Mouse (Mus musculus) midbrain, embryonic 14.5 days (tissue): Measurements from ENCODE around the gene Abtb2. TPM values are rescaled to one million over a fixed set of nuclear protein-coding genes. Genes with fewer than 3 reads are reported as not detected.

Source experiments
- ATAC-seq: fragments of 200-750 bp; cut with Nextera tagmentation; 2 replicates; pipeline ENCODE4 v1.8.0; 2017; ENCODE audit warnings: moderate number of reproducible peaks, moderate library complexity; ENCODE audit not compliant: low FRiP score, low TSS enrichment
- DNase-seq: peaks from one replicate; pipeline ENCODE4 v3.0.0-alpha.2; 2015
- H3K27ac ChIP-seq: fragments of 300-500 bp; sonication (generic); replicated peaks from 2 replicates; pipeline ENCODE4 v1.5.1; 2014; ENCODE audit warnings: mild to moderate bottlenecking, low read depth, low read length, moderate library complexity
- H3K27me3 ChIP-seq: fragments of 300-500 bp; sonication (generic); 2 replicates; pipeline ENCODE4 v1.6.1; 2014; ENCODE audit warnings: low read length, control low read depth, mixed read lengths; ENCODE audit not compliant: control insufficient read depth, insufficient read depth
- H3K36me3 ChIP-seq: fragments of 300-500 bp; sonication (generic); 2 replicates; pipeline ENCODE4 v1.6.1; 2014; ENCODE audit warnings: low read length, control low read depth; ENCODE audit not compliant: control insufficient read depth, insufficient read depth
- H3K4me1 ChIP-seq: fragments of 300-500 bp; sonication (generic); 2 replicates; pipeline ENCODE4 v1.6.1; 2014; ENCODE audit warnings: mild to moderate bottlenecking, antibody characterized with exemption, low read length, control low read depth; ENCODE audit not compliant: control insufficient read depth, insufficient read depth
- H3K4me2 ChIP-seq: fragments of 300-500 bp; sonication (generic); 2 replicates; pipeline ENCODE4 v1.6.1; 2014; ENCODE audit warnings: mild to moderate bottlenecking, low read length, moderate library complexity
- H3K4me3 ChIP-seq: fragments of 300-500 bp; sonication (generic); replicated peaks from 2 replicates; pipeline ENCODE4 v1.5.1; 2014; ENCODE audit warnings: low read depth, low read length
- H3K9ac ChIP-seq: fragments of 300-500 bp; sonication (generic); replicated peaks from 2 replicates; pipeline ENCODE4 v1.6.1; 2014; ENCODE audit warnings: mild to moderate bottlenecking, low read length, moderate library complexity
- H3K9me3 ChIP-seq: fragments of 300-500 bp; sonication (generic); 2 replicates; pipeline ENCODE4 v1.6.1; 2016; ENCODE audit warnings: low read length, control low read depth, mixed read lengths; ENCODE audit not compliant: control insufficient read depth
- WGBS: fragments of 180-500 bp; shearing (Covaris S2); extraction: QIAGEN DNeasy Blood & Tissue Kit; methylation state at CpG from one replicate; pipeline ENCODE4 v1.1.7; 2014; 5-methylcytosine and 5-hydroxymethylcytosine counted together
- polyA plus RNA-seq: library from polyadenylated mRNA; unstranded; fragments of >200 nt; fragmentation: Nextera tagmentation; extraction: Ambion mirVana; gene quantifications from 2 replicates; pipeline ENCODE4 v1.2.1, GENCODE M21; 2014

The Abtb2 gene
- polyA plus RNA-seq, 1 experiment from 2014 or later: 10.2 TPM

- Histone ChIP-seq H3K4me2 (no peak overlapping the region), H3K36me3 (no peaks in the 10 kb centered on the region), H3K27me3 (no peaks in the 10 kb centered on the region), H3K4me1 (peaks cover 10% of the 10 kb centered on the region), H3K9ac (no peak overlapping the region), H3K27ac (0 out of 2 replicates have a peak overlapping the region, but pooled peaks have one; percentile 4), H3K4me3 (no peak overlapping the region), H3K9me3 (no peaks in the 10 kb centered on the region)
- ATAC-seq (no peak), DNase-seq (no peak)
- 89% methylated on average over 1 of the region's 1 CpGs for WGBS
Measured at GRCm38 (mm10) chr2:103601126-103601525, 35.0 kb downstream of the Abtb2 start.

GRCm38 (mm10) chr2:103601531-103601930, 35.4 kb downstream of the Abtb2 start:
- H3K9ac ChIP-seq: no peak overlapping the region
- DNase-seq: no peak
- no peak for ATAC-seq
- H3K9me3 ChIP-seq: no peaks in the 10 kb centered on the region
- no peak overlapping the region for H3K4me3 ChIP-seq
- peaks cover 10% of the 10 kb centered on the region for H3K4me1 ChIP-seq
- no peaks in the 10 kb centered on the region for H3K27me3 ChIP-seq
- no peak overlapping the region for H3K27ac ChIP-seq
- H3K36me3 ChIP-seq: no peaks in the 10 kb centered on the region
- WGBS: 90% methylated on average over 1 of the region's 1 CpGs
- no peak overlapping the region for H3K4me2 ChIP-seq

- 94% methylated on average over 3 of the region's 3 CpGs for WGBS
- peaks cover 10% of the 10 kb centered on the region for H3K4me1 ChIP-seq
- H3K27me3 ChIP-seq: no peaks in the 10 kb centered on the region
- no peaks in the 10 kb centered on the region for H3K36me3 ChIP-seq
- H3K9ac ChIP-seq: no peak overlapping the region
- H3K4me3 ChIP-seq: no peak overlapping the region
- no peaks in the 10 kb centered on the region for H3K9me3 ChIP-seq
- no peak overlapping the region for H3K4me2 ChIP-seq
- no peak overlapping the region for H3K27ac ChIP-seq
- no peak for DNase-seq
- ATAC-seq: no peak
Measured at GRCm38 (mm10) chr2:103603209-103603608, 37.1 kb downstream of the Abtb2 start.

- WGBS: 64% methylated on average over 1 of the region's 1 CpGs
- Histone ChIP-seq H3K27ac (no peak overlapping the region), H3K27me3 (no peaks in the 10 kb centered on the region), H3K4me3 (no peak overlapping the region), H3K9ac (no peak overlapping the region), H3K36me3 (no peaks in the 10 kb centered on the region), H3K4me1 (peaks cover 10% of the 10 kb centered on the region), H3K9me3 (no peaks in the 10 kb centered on the region), H3K4me2 (no peak overlapping the region)
- no peak for ATAC-seq
- DNase-seq: no peak
Measured at GRCm38 (mm10) chr2:103603869-103604268, 37.8 kb downstream of the Abtb2 start.

- no peak overlapping the region for H3K27ac ChIP-seq
- WGBS: 88% methylated on average over 4 of the region's 4 CpGs
- H3K4me1 ChIP-seq: no peaks in the 10 kb centered on the region
- H3K27me3 ChIP-seq: no peaks in the 10 kb centered on the region
- H3K4me2 ChIP-seq: no peak overlapping the region
- ATAC-seq: no peak
- H3K36me3 ChIP-seq: no peaks in the 10 kb centered on the region
- H3K9ac ChIP-seq: no peak overlapping the region
- no peaks in the 10 kb centered on the region for H3K9me3 ChIP-seq
- no peak for DNase-seq
- no peak overlapping the region for H3K4me3 ChIP-seq
Measured at GRCm38 (mm10) chr2:103605805-103606498, 39.8 kb downstream of the Abtb2 start.

- 0 out of 2 replicates have a peak, but pooled peaks cover 4% of the 10 kb centered on the region for H3K4me1 ChIP-seq
- H3K27ac ChIP-seq: no peak overlapping the region
- no peak overlapping the region for H3K4me2 ChIP-seq
- no peaks in the 10 kb centered on the region for H3K36me3 ChIP-seq
- H3K9me3 ChIP-seq: no peaks in the 10 kb centered on the region
- no peak overlapping the region for H3K9ac ChIP-seq
- ATAC-seq: no peak
- 87% methylated on average over 10 of the region's 10 CpGs for WGBS
- H3K4me3 ChIP-seq: no peak overlapping the region
- H3K27me3 ChIP-seq: no peaks in the 10 kb centered on the region
- DNase-seq: no peak
Measured at GRCm38 (mm10) chr2:103607926-103608325, 41.8 kb downstream of the Abtb2 start.

GRCm38 (mm10) chr2:103608947-103609346, 42.8 kb downstream of the Abtb2 start:
- no peaks in the 10 kb centered on the region for H3K36me3 ChIP-seq
- H3K4me3 ChIP-seq: no peak overlapping the region
- H3K27me3 ChIP-seq: no peaks in the 10 kb centered on the region
- 35% methylated on average over 1 of the region's 1 CpGs for WGBS
- 0 out of 2 replicates have a peak, but pooled peaks cover 4% of the 10 kb centered on the region for H3K4me1 ChIP-seq
- no peak for ATAC-seq
- H3K9ac ChIP-seq: no peak overlapping the region
- DNase-seq: no peak
- no peak overlapping the region for H3K4me2 ChIP-seq
- no peak overlapping the region for H3K27ac ChIP-seq
- no peaks in the 10 kb centered on the region for H3K9me3 ChIP-seq

- H3K4me3 ChIP-seq: no peak overlapping the region
- ATAC-seq: no peak
- no peak overlapping the region for H3K27ac ChIP-seq
- H3K4me1 ChIP-seq: 0 out of 2 replicates have a peak, but pooled peaks cover 4% of the 10 kb centered on the region
- H3K4me2 ChIP-seq: no peak overlapping the region
- no peak overlapping the region for H3K9ac ChIP-seq
- H3K9me3 ChIP-seq: no peaks in the 10 kb centered on the region
- no peak for DNase-seq
- H3K36me3 ChIP-seq: no peaks in the 10 kb centered on the region
- no peaks in the 10 kb centered on the region for H3K27me3 ChIP-seq
- 46% methylated on average over 3 of the region's 3 CpGs for WGBS
Measured at GRCm38 (mm10) chr2:103609499-103609898, 43.4 kb downstream of the Abtb2 start.

GRCm38 (mm10) chr2:103610831-103611535, 44.9 kb downstream of the Abtb2 start:
- no peak for ATAC-seq
- H3K27ac ChIP-seq: no peak overlapping the region
- WGBS: 71% methylated on average over 8 of the region's 8 CpGs

More at GRCm38 (mm10) chr2:103610831-103611535, 44.9 kb downstream of the Abtb2 start:
- Histone ChIP-seq H3K4me3 (no peak overlapping the region), H3K4me2 (no peak overlapping the region), H3K9ac (no peak overlapping the region), H3K36me3 (no peaks in the 10 kb centered on the region), H3K27me3 (no peaks in the 10 kb centered on the region), H3K9me3 (no peaks in the 10 kb centered on the region), H3K4me1 (0 out of 2 replicates have a peak, but pooled peaks cover 4% of the 10 kb centered on the region)
- DNase-seq: peak; percentile 23
